In the genomic region with DNA sequence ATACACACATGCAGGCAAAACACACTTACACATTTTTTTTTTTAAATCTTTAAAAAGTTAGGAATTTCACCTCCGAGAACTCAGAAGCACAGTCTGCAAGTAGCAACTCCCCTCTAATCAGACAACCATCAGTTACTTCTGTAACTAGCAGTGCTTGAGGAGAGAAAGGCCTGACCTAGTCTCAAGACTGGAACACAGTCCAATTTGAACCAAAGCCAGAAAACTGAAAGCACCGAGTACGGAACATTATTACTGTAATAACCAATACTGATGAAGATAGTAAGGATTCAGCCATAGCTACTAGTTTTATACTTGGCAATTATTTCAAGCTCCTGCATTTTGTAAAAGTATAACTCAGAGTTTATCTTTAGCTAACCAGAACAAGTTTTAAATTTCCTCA, we compare ENCODE assay signal across 13 mouse cellular contexts. TPM values are rescaled to one million over a fixed set of nuclear protein-coding genes. Genes with fewer than 3 reads are reported as not detected.
DNase-seq lines count a peak whose midpoint lies in the region; ATAC-seq and TF ChIP-seq lines count a peak whose summit lies in the region.
"Had no signal": no experiment of that assay in that cellular context is flagged by ENCODE, and none has a peak within 500 bp of the region (broad histone marks: within the 10 kb centered on the region; RNA-seq: fewer than 3 reads in every experiment).

No protein-coding gene starts in this region.

- intact Hi-C loops in gastrocnemius, adult 2 months (cut with DNase I) = no loop called here
- intact Hi-C loops in gastrocnemius, postnatal 14 days (cut with DNase I; ENCODE audit: low total_unique reads) = no loop called here

- no peaks in the 10 kb centered on the region for H3K27me3 ChIP-seq in intestine, embryonic 14.5 days (replicated peaks; ENCODE audit: control insufficient read depth, insufficient read depth, low read length)
- no peaks in the 10 kb centered on the region for H3K27me3 ChIP-seq in intestine, embryonic 15.5 days (replicated peaks)
- H3K27me3 ChIP-seq in stomach, embryonic 16.5 days (ENCODE audit: control insufficient read depth, insufficient read depth, low read length) = no peaks in the 10 kb centered on the region
- H3K27me3 ChIP-seq: megakaryocyte, embryonic 14.5 days; neural tube, embryonic 13.5 days had no signal

- ATAC-seq in intestine, embryonic 14.5 days (replicated peaks; ENCODE audit: low FRiP score, low TSS enrichment, low read depth) = no peak
- ATAC-seq in intestine, embryonic 15.5 days = no peak
- ATAC-seq in stomach, embryonic 16.5 days (ENCODE audit: insufficient read depth, low FRiP score) = no peak

- 63% methylated on average over 3 of the region's 3 CpGs for WGBS in intestine, embryonic 14.5 days
- 53% methylated on average over 3 of the region's 3 CpGs for WGBS in intestine, embryonic 15.5 days
- 43% methylated on average over 3 of the region's 3 CpGs for WGBS in stomach, embryonic 16.5 days

- peaks cover 11% of the 10 kb centered on the region for H3K4me1 ChIP-seq in intestine, embryonic 14.5 days (replicated peaks; ENCODE audit: control insufficient read depth, insufficient read depth, low read length)
- peaks cover 6% of the 10 kb centered on the region for H3K4me1 ChIP-seq in intestine, embryonic 15.5 days (replicated peaks)
- peaks cover 18% of the 10 kb centered on the region for H3K4me1 ChIP-seq in stomach, embryonic 16.5 days (ENCODE audit: control insufficient read depth, insufficient read depth, low read length)

- H3K9me3 ChIP-seq in intestine, embryonic 14.5 days (ENCODE audit: control insufficient read depth, low read length) = no peaks in the 10 kb centered on the region
- no peaks in the 10 kb centered on the region for H3K9me3 ChIP-seq in intestine, embryonic 15.5 days
- no peaks in the 10 kb centered on the region for H3K9me3 ChIP-seq in stomach, embryonic 16.5 days (replicated peaks; ENCODE audit: control insufficient read depth, low read length)
- H3K9me3 ChIP-seq: megakaryocyte, embryonic 14.5 days; neural tube, embryonic 13.5 days had no signal

- H3K9ac ChIP-seq in intestine, embryonic 14.5 days (ENCODE audit: low read length) = no peak overlapping the region
- no peak overlapping the region for H3K9ac ChIP-seq in intestine, embryonic 15.5 days
- H3K9ac ChIP-seq in stomach, embryonic 16.5 days (ENCODE audit: low read length) = no peak overlapping the region

- H3K4me3 ChIP-seq in gastrocnemius, adult 2 months = peak overlapping the region; percentile 19; the same call in 1 of the 2 replicates
- H3K4me3 ChIP-seq in intestine, embryonic 14.5 days (ENCODE audit: low read depth, low read length) = 0 out of 2 replicates have a peak overlapping the region, but pooled peaks have one; percentile 94
- no peak overlapping the region for H3K4me3 ChIP-seq in intestine, embryonic 15.5 days (replicated peaks)
- 0 out of 2 replicates have a peak overlapping the region, but pooled peaks have one; percentile 1 for H3K4me3 ChIP-seq in stomach, embryonic 16.5 days (replicated peaks; ENCODE audit: low read length)

- no peak for TF ChIP-seq CTCF in gastrocnemius, adult 2 months (IDR thresholded peaks at IDR 0.05)

- H3K4me2 ChIP-seq in intestine, embryonic 14.5 days (ENCODE audit: low read length) = peak overlapping the region; percentile 70
- no peak overlapping the region for H3K4me2 ChIP-seq in intestine, embryonic 15.5 days (replicated peaks)
- H3K4me2 ChIP-seq in stomach, embryonic 16.5 days (ENCODE audit: low read depth, low read length) = peak overlapping the region; percentile 73

- DNase-seq in gastrocnemius, adult 2 months = no peak
- no peak for DNase-seq in gastrocnemius, postnatal 14 days
- no peak for DNase-seq in intestine, embryonic 14.5 days (ENCODE audit: low spot score)
- peak; percentile 39 for DNase-seq in lung, postnatal 36 days
- no peak for DNase-seq in lung, postnatal 10 days
- DNase-seq in right cerebral cortex, adult 2 months (ENCODE audit: low spot score in 2 of 2) = no peak
- DNase-seq: adrenal gland, postnatal 36 days; cerebellum, adult 18-20 months; thymus, postnatal 25 days had no signal

- H3K36me3 ChIP-seq in intestine, embryonic 14.5 days (ENCODE audit: control insufficient read depth, insufficient read depth, low read length) = no peaks in the 10 kb centered on the region
- H3K36me3 ChIP-seq in intestine, embryonic 15.5 days = no peaks in the 10 kb centered on the region
- no peaks in the 10 kb centered on the region for H3K36me3 ChIP-seq in stomach, embryonic 16.5 days (ENCODE audit: control insufficient read depth, insufficient read depth, low read length)
- H3K36me3 ChIP-seq: neural tube, embryonic 13.5 days had no signal

- H3K27ac ChIP-seq in gastrocnemius, adult 2 months = peak overlapping the region; percentile 2; the same call in 1 of the 2 replicates
- H3K27ac ChIP-seq in intestine, embryonic 14.5 days (ENCODE audit: low read depth) = no peak overlapping the region
- H3K27ac ChIP-seq in intestine, embryonic 15.5 days = no peak overlapping the region
- H3K27ac ChIP-seq in stomach, embryonic 16.5 days (ENCODE audit: low read length) = no peak overlapping the region
- H3K27ac ChIP-seq: neural tube, embryonic 13.5 days had no signal

RNA-seq across cellular contexts. Expression of a gene that starts 2.7 kb away (rescaled TPM):
- 10 to 100 TPM; 13.3 to 15.8 TPM for total RNA-seq in gastrocnemius, adult 2 months (2021)
- total RNA-seq in gastrocnemius, postnatal 14 days (2021) = 10 to 100 TPM; 18.9 to 19.7 TPM
- polyA plus RNA-seq in intestine, embryonic 14.5 days (2014; fragmentation: Nextera tagmentation; extraction: Ambion mirVana) = 41.4 and 42.4 TPM in 2 replicates
- polyA plus RNA-seq in intestine, embryonic 15.5 days (2015; fragmentation: Nextera tagmentation; extraction: Ambion mirVana) = 33.8 and 38.3 TPM in 2 replicates
- polyA plus RNA-seq in stomach, embryonic 16.5 days (2015; fragmentation: Nextera tagmentation; extraction: Ambion mirVana) = 38.0 and 38.7 TPM in 2 replicates

RNA-seq across cellular contexts. Expression of a gene that starts 23.1 kb away (rescaled TPM):
- 10 to 100 TPM; 11.3 to 12.6 TPM for total RNA-seq in gastrocnemius, adult 2 months (2021)
- total RNA-seq in gastrocnemius, postnatal 14 days (2021) = 10 to 100 TPM; 12.3 to 12.9 TPM
- 119 and 122 TPM in 2 replicates for polyA plus RNA-seq in intestine, embryonic 14.5 days (2014; fragmentation: Nextera tagmentation; extraction: Ambion mirVana)
- polyA plus RNA-seq in intestine, embryonic 15.5 days (2015; fragmentation: Nextera tagmentation; extraction: Ambion mirVana) = 107 and 109 TPM in 2 replicates
- 74.6 and 80.1 TPM in 2 replicates for polyA plus RNA-seq in stomach, embryonic 16.5 days (2015; fragmentation: Nextera tagmentation; extraction: Ambion mirVana)

RNA-seq across cellular contexts. Expression of a gene that starts 23.2 kb away (rescaled TPM):
- total RNA-seq in gastrocnemius, adult 2 months (2021) = 1 to 10 TPM; 8.3 to 8.4 TPM
- total RNA-seq in gastrocnemius, postnatal 14 days (2021) = 1 to 10 TPM; 6.1 to 7.6 TPM
- polyA plus RNA-seq in intestine, embryonic 14.5 days (2014; fragmentation: Nextera tagmentation; extraction: Ambion mirVana) = 24.1 and 31.9 TPM in 2 replicates
- polyA plus RNA-seq in intestine, embryonic 15.5 days (2015; fragmentation: Nextera tagmentation; extraction: Ambion mirVana) = 27.4 and 29.4 TPM in 2 replicates
- 27.0 and 28.7 TPM in 2 replicates for polyA plus RNA-seq in stomach, embryonic 16.5 days (2015; fragmentation: Nextera tagmentation; extraction: Ambion mirVana)
